10 mouse cellular contexts compared by ENCODE assay signal in genomic region chr2:60444711-60445509, GRCm38 (mm10).
DNase-seq lines count a peak whose midpoint lies in the region; ATAC-seq and TF ChIP-seq lines count a peak whose summit lies in the region.
"Had no signal": no experiment of that assay in that cellular context is flagged by ENCODE, and none has a peak within 500 bp of the region (broad histone marks: within the 10 kb centered on the region; RNA-seq: fewer than 3 reads in every experiment).

No protein-coding gene starts in this region.

- no peak for TF ChIP-seq CTCF in kidney, adult 2 months (conservative IDR thresholded peaks at IDR 0.05; ENCODE audit: insufficient read depth, insufficient read length, low read depth, low read length)
- TF ChIP-seq CTCF in heart, adult 2 months (IDR thresholded peaks at IDR 0.05) = no peak

- no peak for ATAC-seq in forebrain, embryonic 12.5 days (ENCODE audit: low FRiP score)

- intact Hi-C loops in heart, adult 2 months (cut with DNase I) = no loop called here

- H3K36me3 ChIP-seq in kidney, adult 2 months (ENCODE audit: control insufficient read depth, insufficient read depth, low read length) = no peaks in the 10 kb centered on the region
- no peaks in the 10 kb centered on the region for H3K36me3 ChIP-seq in heart, adult 2 months (ENCODE audit: control insufficient read depth, insufficient read depth, low read length)
- no peaks in the 10 kb centered on the region for H3K36me3 ChIP-seq in forebrain, embryonic 12.5 days (replicated peaks)
- H3K36me3 ChIP-seq: limb, embryonic 15.5 days had no signal

- no peak overlapping the region for H3K4me3 ChIP-seq in kidney, adult 2 months (ENCODE audit: insufficient read depth, low read depth, low read length)
- H3K4me3 ChIP-seq in heart, adult 2 months = no peak overlapping the region
- no peak overlapping the region for H3K4me3 ChIP-seq in forebrain, embryonic 12.5 days (replicated peaks)
- H3K4me3 ChIP-seq: limb, embryonic 15.5 days had no signal

- no peaks in the 10 kb centered on the region for H3K4me1 ChIP-seq in kidney, adult 2 months (ENCODE audit: control insufficient read depth, insufficient read depth, low read length)
- peaks cover 1% of the 10 kb centered on the region; the same call in 1 of the 2 replicates for H3K4me1 ChIP-seq in heart, adult 2 months (ENCODE audit: control insufficient read depth, insufficient read depth, low read length)
- no peaks in the 10 kb centered on the region for H3K4me1 ChIP-seq in forebrain, embryonic 12.5 days

- no peak overlapping the region for H3K27ac ChIP-seq in kidney, adult 2 months (ENCODE audit: insufficient read depth, low read depth, low read length)
- H3K27ac ChIP-seq in heart, adult 2 months = no peak overlapping the region
- H3K27ac ChIP-seq in forebrain, embryonic 12.5 days = no peak overlapping the region
- H3K27ac ChIP-seq: limb, embryonic 15.5 days had no signal

- no peaks in the 10 kb centered on the region for H3K27me3 ChIP-seq in kidney, adult 2 months (replicated peaks; ENCODE audit: control insufficient read depth, insufficient read depth, low read length)
- H3K27me3 ChIP-seq in heart, adult 2 months (ENCODE audit: control insufficient read depth, insufficient read depth, low read length) = no peaks in the 10 kb centered on the region; the same call in 1 of the 2 replicates
- no peaks in the 10 kb centered on the region for H3K27me3 ChIP-seq in forebrain, embryonic 12.5 days
- H3K27me3 ChIP-seq: CH12.LX; limb, embryonic 15.5 days had no signal

- no peaks in the 10 kb centered on the region for H3K9me3 ChIP-seq in forebrain, embryonic 12.5 days
- H3K9me3 ChIP-seq: limb, embryonic 15.5 days had no signal

- 52% methylated on average over 9 of the region's 9 CpGs for WGBS in kidney, adult 2 months
- 77% methylated on average over 9 of the region's 9 CpGs for WGBS in heart, adult 2 months
- 78% methylated on average over 9 of the region's 9 CpGs for WGBS in forebrain, embryonic 12.5 days

- H3K79me2 ChIP-seq in heart, adult 2 months (replicated peaks; ENCODE audit: control insufficient read depth, insufficient read depth, low read length) = no peaks in the 10 kb centered on the region

- TF ChIP-seq POLR2A in kidney, adult 2 months (IDR thresholded peaks at IDR 0.05; ENCODE audit: low read depth, low read length) = no peak
- TF ChIP-seq POLR2A in heart, adult 2 months (IDR thresholded peaks at IDR 0.05; ENCODE audit: insufficient read depth, low read depth, low read length) = no peak

- H3K9ac ChIP-seq in heart, adult 2 months (ENCODE audit: low read depth, low read length) = no peak overlapping the region
- H3K9ac ChIP-seq in forebrain, embryonic 12.5 days = no peak overlapping the region
- H3K9ac ChIP-seq: limb, embryonic 15.5 days had no signal

- peak; percentile 7 for DNase-seq in kidney, adult 2 months
- no peak for DNase-seq in kidney, adult 11 months
- peak; percentile 23 to 46 for DNase-seq in gastrocnemius, adult 8-10 months (ENCODE audit: low spot score in 2 of 2)
- peak; percentile 38 to 66 for DNase-seq in layer of hippocampus, postnatal 14 days (ENCODE audit: low spot score in 2 of 2)
- DNase-seq in right cerebral cortex, postnatal 25 days = peak; percentile 59
- DNase-seq in heart, adult 2 months = no peak
- DNase-seq in spleen, adult 18-20 months = no peak

- H3K4me2 ChIP-seq in forebrain, embryonic 12.5 days = no peak overlapping the region
- H3K4me2 ChIP-seq: limb, embryonic 15.5 days had no signal

- TF ChIP-seq EP300 in heart, adult 2 months (IDR thresholded peaks at IDR 0.05; ENCODE audit: insufficient read depth, low read depth, low read length) = no peak

Comparison
In these comparisons a context has a peak if more than half of its experiments do, and no peak if none do; other contexts are left out.
1. DNase-seq: peak in kidney, adult 2 months (single experiment), gastrocnemius, adult 8-10 months (2 of 2), layer of hippocampus, postnatal 14 days (2 of 2) and right cerebral cortex, postnatal 25 days (single experiment); none in kidney, adult 11 months (single experiment), heart, adult 2 months (0 of 2) and spleen, adult 18-20 months (0 of 2).